Mouse (Mus musculus): Measurements from ENCODE around the gene Hint1. TPM values are rescaled to one million over a fixed set of nuclear protein-coding genes. Genes with fewer than 3 reads are reported as not detected.

Hint1 gene
- polyA plus RNA-seq, 1 experiment from 2014 or later, result 878 TPM

DNA sequence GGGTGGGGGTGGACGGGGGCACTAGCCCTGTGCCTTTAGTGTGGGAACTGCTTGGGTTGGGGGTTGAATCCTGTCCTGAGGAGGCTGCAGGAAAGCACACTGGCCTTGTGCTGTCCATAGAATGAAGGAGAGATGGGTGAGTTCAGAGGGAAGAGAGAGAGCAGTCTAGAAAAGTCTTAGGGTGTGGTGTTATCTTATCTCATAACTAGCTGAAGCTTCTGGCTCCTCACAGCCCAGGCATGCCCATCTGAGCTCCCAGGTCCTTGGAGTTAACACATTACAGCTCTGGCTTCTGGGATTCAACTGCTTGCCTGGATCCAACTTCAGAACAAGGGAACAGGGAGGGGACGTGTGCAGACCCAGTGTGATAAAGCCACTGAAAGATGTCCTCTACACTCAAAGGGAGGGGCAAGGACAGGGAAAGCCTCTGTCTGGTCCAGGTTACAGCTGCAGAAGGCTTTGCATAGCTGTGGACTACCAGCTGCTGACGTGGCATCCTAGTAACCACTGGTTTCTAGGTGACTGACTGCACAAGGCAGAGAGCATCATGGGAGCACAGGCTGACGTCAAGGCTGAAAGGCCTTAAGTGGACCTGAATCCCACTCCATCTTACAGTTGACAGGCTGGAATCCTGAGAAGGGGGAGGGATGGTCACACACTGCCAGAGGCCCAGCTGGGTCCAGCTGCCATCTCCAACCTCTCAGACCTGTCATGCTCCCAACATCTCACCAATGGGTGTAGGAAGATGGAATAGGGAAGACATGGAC is 37.9 kb downstream of the Hint1 start:
- H3K9me3 ChIP-seq (replicated peaks), result no peaks in the 10 kb centered on the region
- ATAC-seq (ENCODE audit: low FRiP score), result no peak
- WGBS, result 45% methylated on average over 4 of the region's 4 CpGs

DNA sequence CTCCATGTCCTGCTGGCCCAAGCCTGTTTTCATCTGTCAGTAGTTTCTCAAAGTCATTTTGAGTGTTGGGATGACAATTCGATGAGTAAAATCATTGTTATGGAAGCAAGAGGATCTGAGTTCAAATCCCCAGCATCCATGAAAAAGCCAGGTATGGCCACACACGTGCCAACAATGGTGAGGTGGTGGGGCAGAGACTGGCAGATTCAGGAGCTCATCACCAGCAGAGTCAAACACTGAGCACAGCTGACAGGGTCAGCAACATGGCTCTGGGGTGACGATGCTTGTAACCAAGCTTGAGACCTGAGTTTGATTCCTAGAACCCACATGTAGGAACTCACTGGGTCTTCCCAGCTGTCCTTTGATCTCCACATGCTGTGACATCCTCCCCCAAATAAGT is 38.9 kb downstream of the Hint1 start:
- Histone ChIP-seq H3K4me2 (no peak overlapping the region), H3K4me3 (replicated peaks) (no peak overlapping the region)

More for the DNA sequence above, 37.9 kb downstream of the Hint1 start:
- H3K27ac ChIP-seq (replicated peaks), result no peak overlapping the region
- H3K4me1 ChIP-seq, result peaks cover 14% of the 10 kb centered on the region
- H3K27me3 ChIP-seq (replicated peaks), result no peaks in the 10 kb centered on the region
- H3K4me2 ChIP-seq, result peak overlapping the region; percentile 88; the same call in 1 of the 2 replicates
- no peak overlapping the region for H3K9ac ChIP-seq (replicated peaks)
- H3K36me3 ChIP-seq, result no peaks in the 10 kb centered on the region
- no peak overlapping the region for H3K4me3 ChIP-seq (replicated peaks)

DNA sequence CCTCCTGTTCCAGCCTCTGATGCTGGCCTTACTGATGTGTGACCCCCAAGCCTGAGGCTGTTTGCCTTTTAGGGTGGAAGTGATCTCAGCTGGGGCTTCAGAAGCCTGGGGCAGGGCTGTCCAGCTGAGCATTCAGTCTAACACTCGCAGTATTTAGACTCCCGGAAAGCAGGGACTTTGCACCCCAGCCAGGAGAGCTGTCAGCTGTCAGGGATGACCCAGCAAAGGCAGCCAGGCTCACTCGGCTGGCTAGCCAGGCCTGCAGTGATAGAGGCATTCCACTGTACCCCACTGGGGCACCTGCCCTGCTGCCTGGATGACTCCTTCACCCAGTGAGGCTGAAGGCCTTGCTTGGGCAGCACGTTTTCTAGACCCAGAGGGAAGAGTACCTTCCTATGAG is 39.7 kb downstream of the Hint1 start:
- no peaks in the 10 kb centered on the region for H3K9me3 ChIP-seq (replicated peaks)
- no peak overlapping the region for H3K4me3 ChIP-seq (replicated peaks)
- no peaks in the 10 kb centered on the region for H3K27me3 ChIP-seq (replicated peaks)
- H3K36me3 ChIP-seq, result peaks cover 13% of the 10 kb centered on the region
- H3K4me1 ChIP-seq, result peaks cover 14% of the 10 kb centered on the region
- no peak for ATAC-seq (ENCODE audit: low FRiP score)
- H3K27ac ChIP-seq (replicated peaks), result no peak overlapping the region
- WGBS, result 73% methylated on average over 4 of the region's 4 CpGs
- H3K9ac ChIP-seq (replicated peaks), result no peak overlapping the region
- no peak overlapping the region for H3K4me2 ChIP-seq

More for the DNA sequence above, 38.9 kb downstream of the Hint1 start:
- Histone ChIP-seq H3K36me3 (peaks cover 6% of the 10 kb centered on the region; the same call in 1 of the 2 replicates), H3K27me3 (replicated peaks) (no peaks in the 10 kb centered on the region), H3K4me1 (peaks cover 14% of the 10 kb centered on the region), H3K9ac (replicated peaks) (no peak overlapping the region), H3K27ac (replicated peaks) (no peak overlapping the region), H3K9me3 (replicated peaks) (no peaks in the 10 kb centered on the region)
- WGBS, result 79% methylated on average over 3 of the region's 3 CpGs
- ATAC-seq (ENCODE audit: low FRiP score), result no peak

DNA sequence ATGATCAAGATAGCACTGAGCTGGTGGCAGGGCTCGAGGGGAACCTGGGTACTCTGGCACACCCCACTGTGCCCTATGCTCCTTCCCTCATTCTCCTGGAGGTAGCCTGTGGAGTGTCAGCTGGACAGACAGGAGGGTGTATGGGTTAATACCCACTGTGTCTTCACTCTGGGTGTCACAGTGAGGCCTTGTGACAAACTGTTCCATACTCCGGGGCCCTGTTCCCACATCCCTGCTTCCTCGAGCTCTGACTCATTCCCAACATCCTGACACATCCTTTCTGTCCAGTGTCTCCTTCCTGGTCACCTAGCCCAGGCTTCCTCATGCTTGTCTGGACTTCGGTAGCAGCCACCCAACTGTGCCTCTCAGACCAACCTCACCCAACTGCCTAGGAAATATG is 40.3 kb downstream of the Hint1 start:
- 81% methylated on average over 4 of the region's 4 CpGs for WGBS
- Histone ChIP-seq H3K27me3 (replicated peaks) (no peaks in the 10 kb centered on the region), H3K4me3 (replicated peaks) (no peak overlapping the region), H3K4me2 (no peak overlapping the region), H3K36me3 (peaks cover 18% of the 10 kb centered on the region), H3K27ac (replicated peaks) (no peak overlapping the region), H3K9ac (replicated peaks) (no peak overlapping the region), H3K9me3 (replicated peaks) (no peaks in the 10 kb centered on the region), H3K4me1 (peaks cover 14% of the 10 kb centered on the region)
- ATAC-seq (ENCODE audit: low FRiP score), result no peak

DNA sequence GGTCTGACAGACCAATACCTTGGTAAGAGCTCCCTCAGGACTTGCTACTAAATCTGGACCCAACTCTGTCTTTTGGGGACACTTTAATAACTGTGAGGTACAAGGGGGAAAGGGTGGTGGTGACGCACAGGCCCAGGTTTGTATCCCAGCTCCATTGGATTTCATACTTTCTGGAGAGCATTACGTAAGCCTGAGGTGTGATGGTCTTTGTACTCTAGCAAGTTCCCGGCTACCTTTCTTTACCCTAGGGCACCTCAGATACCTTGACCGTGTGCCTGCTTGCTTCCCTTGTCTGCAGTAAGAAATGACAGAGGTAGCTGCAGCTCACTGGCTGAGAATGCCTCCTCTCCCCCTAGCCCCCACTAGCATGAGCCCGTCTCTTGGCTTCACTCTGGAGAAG is 41.1 kb downstream of the Hint1 start:
- H3K36me3 ChIP-seq, result peaks cover 18% of the 10 kb centered on the region
- WGBS, result 90% methylated on average over 5 of the region's 5 CpGs
- H3K9me3 ChIP-seq (replicated peaks), result no peaks in the 10 kb centered on the region
- no peak overlapping the region for H3K4me3 ChIP-seq (replicated peaks)
- H3K27ac ChIP-seq (replicated peaks), result no peak overlapping the region
- H3K4me1 ChIP-seq, result peaks cover 12% of the 10 kb centered on the region
- H3K4me2 ChIP-seq, result no peak overlapping the region
- no peak overlapping the region for H3K9ac ChIP-seq (replicated peaks)
- H3K27me3 ChIP-seq (replicated peaks), result no peaks in the 10 kb centered on the region
- no peak for ATAC-seq (ENCODE audit: low FRiP score)

DNA sequence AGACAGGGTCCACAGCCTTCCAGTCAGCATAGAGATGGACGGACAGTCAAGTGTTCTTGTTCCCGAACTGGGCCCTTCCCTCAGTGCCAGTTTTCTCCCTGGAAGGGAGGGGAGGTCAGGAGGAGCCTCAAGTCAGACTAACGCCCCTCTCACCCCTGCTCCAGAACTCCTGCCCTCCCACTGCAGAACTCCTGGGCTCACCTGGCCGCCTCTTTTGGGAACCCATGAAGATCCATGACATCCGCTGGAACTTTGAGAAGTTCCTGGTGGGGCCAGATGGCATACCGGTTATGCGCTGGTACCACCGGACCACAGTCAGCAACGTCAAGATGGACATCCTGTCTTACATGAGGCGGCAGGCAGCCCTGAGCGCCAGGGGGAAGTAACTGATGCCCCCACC is 43.1 kb downstream of the Hint1 start:
- no peak overlapping the region for H3K9ac ChIP-seq (replicated peaks)
- H3K9me3 ChIP-seq (replicated peaks), result no peaks in the 10 kb centered on the region
- no peaks in the 10 kb centered on the region for H3K27me3 ChIP-seq (replicated peaks)
- 90% methylated on average over 11 of the region's 11 CpGs for WGBS
- ATAC-seq (ENCODE audit: low FRiP score), result no peak
- H3K4me3 ChIP-seq (replicated peaks), result no peak overlapping the region
- H3K27ac ChIP-seq (replicated peaks), result no peak overlapping the region
- no peak overlapping the region for H3K4me2 ChIP-seq
- no peaks in the 10 kb centered on the region for H3K4me1 ChIP-seq
- H3K36me3 ChIP-seq, result peaks cover 30% of the 10 kb centered on the region

DNA sequence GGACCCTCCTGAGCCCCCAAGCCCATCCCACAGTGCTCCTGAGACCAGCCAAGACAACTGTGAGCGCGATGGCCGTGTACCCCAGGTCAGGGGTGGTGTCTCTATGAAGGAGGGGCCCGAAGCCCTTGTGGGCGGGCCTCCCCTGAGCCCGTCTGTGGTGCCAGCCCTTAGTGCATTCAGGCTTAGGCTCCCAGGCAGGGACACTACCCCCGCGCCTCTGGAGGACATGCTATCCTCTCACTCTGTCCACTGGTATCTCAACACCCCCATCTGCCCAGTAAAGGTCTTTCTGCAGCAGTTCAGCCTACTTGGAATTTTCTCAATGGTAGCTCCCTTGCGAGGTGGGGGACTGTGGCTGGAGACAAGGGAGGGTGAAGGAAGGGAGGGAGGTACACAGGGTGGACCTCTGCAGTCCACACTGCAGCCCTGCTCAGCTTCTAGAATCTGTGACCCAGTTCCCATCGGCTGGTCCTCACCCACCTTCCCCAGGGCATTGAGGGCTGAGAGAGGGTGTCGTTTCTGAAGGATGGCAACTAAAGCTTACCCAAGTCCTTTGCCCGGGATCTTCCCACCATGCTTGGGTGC is 44.0 kb downstream of the Hint1 start:
- H3K36me3 ChIP-seq, result peaks cover 38% of the 10 kb centered on the region
- 94% methylated on average over 12 of the region's 12 CpGs for WGBS
- no peak for ATAC-seq (ENCODE audit: low FRiP score)

DNA sequence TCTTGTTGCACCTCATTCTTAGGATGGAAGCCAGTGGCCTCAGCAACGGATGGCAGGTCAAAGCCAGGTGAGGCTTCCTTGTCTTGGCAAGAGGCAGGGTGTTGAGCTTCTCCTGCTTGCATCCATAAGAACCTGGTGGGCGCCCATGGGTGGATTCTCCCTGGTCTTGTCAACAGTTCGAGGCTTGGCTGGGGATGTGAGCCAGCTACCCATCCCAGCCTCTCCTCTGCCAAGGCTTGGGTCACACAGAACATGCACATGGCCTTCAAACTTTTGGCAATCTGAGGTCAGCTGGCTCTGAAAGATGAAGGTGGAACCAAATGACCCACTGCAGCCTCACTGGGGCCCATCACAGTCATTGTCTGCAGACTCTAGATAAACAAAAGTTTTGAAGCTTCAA is 45.0 kb downstream of the Hint1 start:
- WGBS, result 89% methylated on average over 3 of the region's 3 CpGs
- H3K27me3 ChIP-seq (replicated peaks), result no peaks in the 10 kb centered on the region
- no peak for ATAC-seq (ENCODE audit: low FRiP score)
- no peaks in the 10 kb centered on the region for H3K9me3 ChIP-seq (replicated peaks)
- no peaks in the 10 kb centered on the region for H3K4me1 ChIP-seq
- H3K36me3 ChIP-seq, result peaks cover 41% of the 10 kb centered on the region
- H3K4me2 ChIP-seq, result no peak overlapping the region
- H3K9ac ChIP-seq (replicated peaks), result no peak overlapping the region
- no peak overlapping the region for H3K4me3 ChIP-seq (replicated peaks)
- H3K27ac ChIP-seq (replicated peaks), result no peak overlapping the region

More for the DNA sequence above, 44.0 kb downstream of the Hint1 start:
- Histone ChIP-seq H3K4me2 (no peak overlapping the region), H3K9me3 (replicated peaks) (no peaks in the 10 kb centered on the region), H3K4me3 (replicated peaks) (no peak overlapping the region), H3K4me1 (no peaks in the 10 kb centered on the region), H3K27ac (replicated peaks) (no peak overlapping the region), H3K9ac (replicated peaks) (no peak overlapping the region), H3K27me3 (replicated peaks) (no peaks in the 10 kb centered on the region)

DNA sequence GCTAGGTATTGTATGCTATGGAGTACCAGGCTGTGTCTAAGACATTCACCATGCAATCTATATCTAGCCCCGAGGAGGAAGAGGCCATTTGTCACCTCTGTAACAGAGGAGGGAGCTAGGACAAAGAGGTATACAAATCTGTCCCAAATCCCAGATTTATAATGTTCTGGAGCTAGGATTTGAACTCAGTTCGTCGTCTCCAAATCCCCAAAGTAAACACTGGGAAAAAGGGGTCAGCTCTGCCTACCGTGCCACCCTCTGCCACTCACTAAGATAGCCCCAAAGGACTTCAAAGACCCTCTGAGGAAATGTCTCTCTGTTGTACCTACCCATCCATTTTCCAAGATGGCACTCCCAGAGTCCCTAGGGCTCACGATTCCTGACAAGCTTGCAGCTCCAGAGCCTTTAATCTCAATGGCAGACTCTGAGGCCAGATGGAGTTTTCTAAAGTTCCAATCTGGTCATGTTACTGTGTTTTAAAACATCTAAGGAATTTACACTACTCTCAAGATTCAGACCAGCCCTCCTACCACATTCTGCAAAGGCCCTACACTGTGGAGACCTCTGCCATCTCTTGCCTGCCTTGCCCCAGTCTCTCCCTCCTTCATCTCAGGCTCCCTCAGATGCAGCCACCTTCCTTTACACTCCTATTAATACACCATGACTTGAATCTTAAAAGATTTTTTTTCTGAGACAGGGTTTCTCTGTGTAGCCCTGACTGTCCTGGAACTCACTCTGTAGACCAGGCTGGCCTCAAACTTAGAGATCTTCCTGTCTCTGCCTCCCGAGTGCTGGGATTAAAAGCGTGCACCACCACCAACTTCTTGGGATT is 45.7 kb downstream of the Hint1 start:
- no peak overlapping the region for H3K9ac ChIP-seq (replicated peaks)
- no peaks in the 10 kb centered on the region for H3K9me3 ChIP-seq (replicated peaks)
- ATAC-seq (ENCODE audit: low FRiP score), result no peak
- peaks cover 42% of the 10 kb centered on the region for H3K36me3 ChIP-seq
- no peaks in the 10 kb centered on the region for H3K27me3 ChIP-seq (replicated peaks)
- WGBS, result 87% methylated on average over 7 of the region's 7 CpGs
- no peaks in the 10 kb centered on the region for H3K4me1 ChIP-seq
- H3K4me2 ChIP-seq, result no peak overlapping the region
- H3K4me3 ChIP-seq (replicated peaks), result no peak overlapping the region
- no peak overlapping the region for H3K27ac ChIP-seq (replicated peaks)

DNA sequence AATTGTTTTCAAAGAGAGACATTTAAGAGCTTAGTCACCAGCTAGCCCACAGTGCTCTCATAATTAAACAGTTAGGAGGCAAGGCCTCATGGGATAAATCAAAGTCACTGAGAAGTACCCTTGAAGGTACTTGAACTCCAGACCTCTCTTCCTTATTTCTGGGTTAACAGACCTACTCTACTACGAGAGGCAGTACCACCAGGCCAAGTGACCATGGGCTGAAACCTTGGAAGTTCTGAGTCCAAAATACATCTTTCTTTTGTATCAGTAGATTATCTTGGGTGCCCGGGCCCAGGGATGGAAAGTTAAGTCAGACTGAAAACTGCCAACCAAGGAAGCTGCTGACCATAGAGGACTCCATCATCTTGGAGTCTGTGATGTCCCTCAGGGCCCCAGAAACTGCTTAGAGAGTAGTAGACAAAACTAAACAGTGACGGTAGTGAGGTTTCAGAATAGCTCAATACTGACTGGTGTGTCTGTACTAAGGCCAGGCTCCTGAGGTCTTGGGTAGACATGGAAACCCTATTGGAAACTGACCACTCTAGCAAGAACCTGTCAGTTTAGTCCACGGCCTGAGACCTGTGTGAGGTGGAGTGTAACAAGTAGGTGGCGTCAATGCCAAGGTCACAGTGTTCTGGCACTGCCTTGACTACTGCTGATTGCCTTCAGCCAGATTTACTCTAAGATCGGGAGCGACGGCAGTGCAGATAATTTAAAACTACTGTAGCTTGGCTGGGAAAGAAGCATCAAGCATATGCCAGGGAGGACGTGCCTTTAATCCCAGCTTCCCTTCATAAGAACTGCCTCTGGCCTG is 46.5 kb downstream of the Hint1 start:
- no peak for ATAC-seq (ENCODE audit: low FRiP score)
- no peaks in the 10 kb centered on the region for H3K9me3 ChIP-seq (replicated peaks)
- H3K27me3 ChIP-seq (replicated peaks), result no peaks in the 10 kb centered on the region
- no peak overlapping the region for H3K27ac ChIP-seq (replicated peaks)
- no peak overlapping the region for H3K4me3 ChIP-seq (replicated peaks)
- H3K4me1 ChIP-seq, result no peaks in the 10 kb centered on the region
- 89% methylated on average over 9 of the region's 9 CpGs for WGBS
- H3K9ac ChIP-seq (replicated peaks), result no peak overlapping the region
- H3K4me2 ChIP-seq, result no peak overlapping the region
- peaks cover 50% of the 10 kb centered on the region for H3K36me3 ChIP-seq

DNA sequence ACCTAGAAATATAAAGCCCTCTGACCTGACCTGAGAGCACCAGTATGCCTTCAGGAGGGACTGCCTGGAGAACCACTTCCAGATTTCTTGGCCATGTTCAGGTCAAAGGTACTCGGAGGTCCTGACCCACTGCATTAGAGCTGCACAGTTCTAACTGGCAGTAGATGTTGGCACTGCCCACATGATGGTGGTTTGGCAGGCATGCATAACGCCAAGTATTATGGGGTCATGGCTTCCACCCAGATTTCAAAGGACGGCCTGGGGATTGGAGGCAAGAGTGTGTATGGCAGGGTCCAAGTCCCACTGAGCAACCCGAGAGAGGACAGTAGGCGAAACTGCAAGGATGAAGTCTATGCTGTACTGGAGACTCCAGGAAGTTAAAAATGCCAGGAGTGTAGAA is 47.7 kb downstream of the Hint1 start:
- ATAC-seq (ENCODE audit: low FRiP score), result no peak
- Histone ChIP-seq H3K36me3 (peaks cover 62% of the 10 kb centered on the region), H3K9ac (replicated peaks) (no peak overlapping the region), H3K4me3 (replicated peaks) (no peak overlapping the region), H3K27me3 (replicated peaks) (no peaks in the 10 kb centered on the region), H3K4me1 (no peaks in the 10 kb centered on the region), H3K9me3 (replicated peaks) (no peaks in the 10 kb centered on the region), H3K4me2 (no peak overlapping the region), H3K27ac (replicated peaks) (no peak overlapping the region)
- 93% methylated on average over 5 of the region's 5 CpGs for WGBS

Data from neural tube, embryonic 15.5 days (tissue).